Mouse (Mus musculus): ENCODE results near the gene Itgb4.

- TF ChIP-seq GATA1 (IDR thresholded peaks at IDR 0.05; ENCODE audit: borderline replicate concordance, low read length) (no peak), FLI1 (IDR thresholded peaks at IDR 0.05; ENCODE audit: low read length) (no peak)
These were observed 18.1 kb upstream of the Itgb4 start for GRCm38 (mm10) chr11:115956453-115956852.

Measured in megakaryocyte, embryonic 14.5 days (primary cell).